Mouse (Mus musculus): ENCODE results near the gene Ganc.

Ganc gene

GRCm38 (mm10) chr2:120403653-120403985 lies at the start of gene Ganc:
Gene Ganc (plus strand): TSS chr2:120403896.
- DNase-seq: no peak

GRCm38 (mm10) chr2:120360425-120360824 lies 43.3 kb upstream of the Ganc start:
- no peak for DNase-seq

GRCm38 (mm10) chr2:120366501-120366900 lies 37.2 kb upstream of the Ganc start:
- no peak for DNase-seq

- no peak for DNase-seq
These were observed 36.1 kb upstream of the Ganc start for GRCm38 (mm10) chr2:120367416-120368207.

GRCm38 (mm10) chr2:120373858-120374257 lies 29.8 kb upstream of the Ganc start:
- DNase-seq: no peak

- no peak for DNase-seq
These were observed 17.4 kb upstream of the Ganc start for GRCm38 (mm10) chr2:120386264-120386663.

- DNase-seq: no peak
These were observed 16.4 kb upstream of the Ganc start for GRCm38 (mm10) chr2:120387291-120387690.

GRCm38 (mm10) chr2:120389376-120389775 lies 14.3 kb upstream of the Ganc start:
- DNase-seq: no peak

GRCm38 (mm10) chr2:120390934-120391333 lies 12.8 kb upstream of the Ganc start:
- DNase-seq: no peak

- DNase-seq: no peak
These were observed 11.3 kb upstream of the Ganc start for GRCm38 (mm10) chr2:120392406-120392805.

GRCm38 (mm10) chr2:120397951-120398350 lies 5.7 kb upstream of the Ganc start:
- no peak for DNase-seq

- no peak for DNase-seq
These were observed 883 bp upstream of the Ganc start for GRCm38 (mm10) chr2:120402813-120403212.

- DNase-seq: peak; percentile 95
These were observed 508 bp downstream of the Ganc start, which contains the start of gene Tmem87a for GRCm38 (mm10) chr2:120403986-120404822. Gene Tmem87a (minus strand): TSS chr2:120404113.

GRCm38 (mm10) chr2:120404823-120405765 lies 1.4 kb downstream of the Ganc start:
- peak; percentile 15 for DNase-seq

GRCm38 (mm10) chr2:120411096-120411628 lies 7.5 kb downstream of the Ganc start:
- DNase-seq: no peak

GRCm38 (mm10) chr2:120414113-120414512 lies 10.4 kb downstream of the Ganc start:
- no peak for DNase-seq

GRCm38 (mm10) chr2:120414738-120415414 lies 11.2 kb downstream of the Ganc start:
- no peak for DNase-seq

GRCm38 (mm10) chr2:120424386-120424785 lies 20.7 kb downstream of the Ganc start:
- no peak for DNase-seq

- no peak for DNase-seq
These were observed 40.8 kb downstream of the Ganc start for GRCm38 (mm10) chr2:120444486-120444885.

GRCm38 (mm10) chr2:120446373-120446772 lies 42.7 kb downstream of the Ganc start:
- DNase-seq: no peak

GRCm38 (mm10) chr2:120447306-120447705 lies 43.6 kb downstream of the Ganc start:
- no peak for DNase-seq

- DNase-seq: no peak
These were observed 47.0 kb downstream of the Ganc start for GRCm38 (mm10) chr2:120450724-120451123.
